ENCODE assay signal across 20 mouse cellular contexts in genomic region chr9:77961350-77961749, GRCm38 (mm10). TPM values are rescaled to one million over a fixed set of nuclear protein-coding genes. Genes with fewer than 3 reads are reported as not detected.
A peak's percentile ranks its signal among the peaks of the same experiment; 100 is the strongest.
DNase-seq lines count a peak whose midpoint lies in the region; ATAC-seq and TF ChIP-seq lines count a peak whose summit lies in the region.
"Had no signal": no experiment of that assay in that cellular context is flagged by ENCODE, and none has a peak within 500 bp of the region (broad histone marks: within the 10 kb centered on the region; RNA-seq: fewer than 3 reads in every experiment).

No protein-coding gene starts in this region.

- no peak for DNase-seq in layer of hippocampus, adult 2 months (ENCODE audit: low spot score in 2 of 2)
- DNase-seq in layer of hippocampus, postnatal 10 days (ENCODE audit: low spot score in 2 of 2) = no peak
- peak; percentile 41 for DNase-seq in naive thymus-derived CD4-positive, alpha-beta T cell, adult 2 months (ENCODE audit: low read depth)
- no peak for DNase-seq in urinary bladder, adult 2 months (ENCODE audit: low spot score)
- no peak for DNase-seq in left cerebral cortex, adult 2 months (ENCODE audit: extremely low spot score in 1 of 2, low spot score in 2 of 2)
- DNase-seq: adrenal gland, postnatal 25 days; cerebellum, adult 11-12 months; cerebellum, postnatal 25 days; embryo, embryonic 11 days; left cerebral cortex, postnatal 4 days; midbrain, embryonic 14.5 days; right cerebral cortex, postnatal 25 days had no signal

- TF ChIP-seq CTCF in layer of hippocampus, adult 2 months (conservative IDR thresholded peaks at IDR 0.05) = no peak
- TF ChIP-seq CTCF in bone marrow macrophage, adult 2 months (IDR thresholded peaks at IDR 0.05; ENCODE audit: low read depth, low read length) = no peak
- no peak for TF ChIP-seq CTCF in left cerebral cortex, adult 2 months (IDR thresholded peaks at IDR 0.05)

- intact Hi-C loops in left cerebral cortex, adult 2 months (cut with DNase I) = no loop called here

- peaks cover 30% of the 10 kb centered on the region for H3K4me1 ChIP-seq in bone marrow macrophage, adult 2 months (ENCODE audit: control insufficient read depth, insufficient read depth, low read length)

- peak overlapping the region; percentile 75 for H3K27ac ChIP-seq in layer of hippocampus, adult 2 months
- peak overlapping the region; percentile 68 for H3K27ac ChIP-seq in bone marrow macrophage, adult 2 months (ENCODE audit: insufficient read depth, low read depth, low read length)
- no peak overlapping the region; the same call in 1 of the 2 replicates for H3K27ac ChIP-seq in left cerebral cortex, adult 2 months
- H3K27ac ChIP-seq: forebrain, embryonic 15.5 days; kidney, postnatal 0 days; liver, embryonic 12.5 days; lung, embryonic 15.5 days; stomach, postnatal 0 days had no signal

- ATAC-seq in CD4-positive, CD25-positive, alpha-beta regulatory T cell, adult 4 months = peak; percentile 40
- ATAC-seq: forebrain, embryonic 15.5 days; liver, embryonic 12.5 days had no signal

- no peak overlapping the region for H3K4me3 ChIP-seq in layer of hippocampus, adult 2 months
- no peak overlapping the region for H3K4me3 ChIP-seq in bone marrow macrophage, adult 2 months (ENCODE audit: insufficient read depth, low read length)
- H3K4me3 ChIP-seq in left cerebral cortex, adult 2 months = no peak overlapping the region
- H3K4me3 ChIP-seq: forebrain, embryonic 15.5 days; liver, embryonic 12.5 days; lung, embryonic 15.5 days; megakaryocyte, embryonic 14.5 days had no signal

- TF ChIP-seq POLR2A in bone marrow macrophage, adult 2 months (IDR thresholded peaks at IDR 0.05; ENCODE audit: borderline replicate concordance, low read depth, low read length) = no peak

RNA-seq across cellular contexts. Expression of gene Elovl5, which starts 44.2 kb away (rescaled TPM):
- 10 to 100 TPM; 60.4 to 67.3 TPM for total RNA-seq in layer of hippocampus, adult 2 months (2021)
- total RNA-seq in layer of hippocampus, postnatal 10 days (2021) = 10 to 100 TPM; 85.5 to 89.5 TPM
- polyA plus RNA-seq in CD4-positive, CD25-positive, alpha-beta regulatory T cell, adult 4 months (2017; shearing (Covaris generic)) = 100 to 1,000 TPM; 173 to 183 TPM
- 52.2 and 56.9 TPM in 2 replicates for polyA plus RNA-seq in bone marrow macrophage, adult 2 months (2012; ENCODE audit: insufficient read depth, insufficient read length, missing spikeins)
- polyA plus RNA-seq in urinary bladder, adult 2 months (2012; rRNA removed) = 59.3 and 70.3 TPM in 2 replicates
- 10 to 100 TPM; 60.4 to 62.7 TPM for total RNA-seq in left cerebral cortex, adult 2 months (2021)
